Mouse (Mus musculus): ENCODE data around the gene Tspan32.
A peak's percentile ranks its signal among the peaks of the same experiment; 100 is the strongest.

Gene Tspan32

DNA sequence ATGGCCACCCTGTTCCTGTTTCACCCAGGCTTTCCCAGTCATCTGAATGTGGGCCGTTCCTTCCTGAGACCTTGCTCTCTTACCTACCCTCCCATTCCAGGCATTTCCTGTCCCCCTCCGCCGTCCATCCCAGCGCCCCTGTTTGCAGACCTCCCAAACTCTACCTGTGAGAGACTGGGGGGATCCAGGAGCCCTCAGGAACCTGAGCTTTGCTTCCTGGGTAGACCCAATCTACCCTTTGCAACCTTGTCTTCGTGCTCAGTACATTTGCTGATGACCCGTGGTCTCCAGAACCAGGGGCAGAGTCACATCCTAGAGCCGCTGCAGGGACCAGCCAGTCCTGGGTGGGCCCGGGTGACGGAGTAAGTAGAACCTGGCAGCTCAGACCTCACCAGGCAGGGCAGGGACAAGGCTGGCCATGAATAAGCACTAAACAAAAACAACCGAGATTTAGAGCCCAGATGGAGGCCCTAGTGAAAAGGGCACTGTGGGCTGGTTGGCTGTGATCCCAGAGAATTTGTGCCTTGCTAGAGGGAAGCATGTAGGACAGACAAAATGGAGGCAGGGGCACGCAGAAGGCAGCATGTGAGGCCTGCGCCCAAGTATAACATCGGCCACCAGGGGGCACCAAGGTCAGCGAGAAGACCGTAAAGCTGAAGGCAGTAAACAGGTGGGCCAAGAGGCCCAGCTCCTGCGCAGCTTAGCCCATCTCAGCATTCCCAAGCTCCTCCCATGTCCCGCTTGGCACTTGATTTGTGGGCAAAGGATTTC lies 2.9 kb downstream of the Tspan32 start:
- DNase-seq (ENCODE audit: low spot score in 2 of 2): peak; percentile 76 to 96

DNA sequence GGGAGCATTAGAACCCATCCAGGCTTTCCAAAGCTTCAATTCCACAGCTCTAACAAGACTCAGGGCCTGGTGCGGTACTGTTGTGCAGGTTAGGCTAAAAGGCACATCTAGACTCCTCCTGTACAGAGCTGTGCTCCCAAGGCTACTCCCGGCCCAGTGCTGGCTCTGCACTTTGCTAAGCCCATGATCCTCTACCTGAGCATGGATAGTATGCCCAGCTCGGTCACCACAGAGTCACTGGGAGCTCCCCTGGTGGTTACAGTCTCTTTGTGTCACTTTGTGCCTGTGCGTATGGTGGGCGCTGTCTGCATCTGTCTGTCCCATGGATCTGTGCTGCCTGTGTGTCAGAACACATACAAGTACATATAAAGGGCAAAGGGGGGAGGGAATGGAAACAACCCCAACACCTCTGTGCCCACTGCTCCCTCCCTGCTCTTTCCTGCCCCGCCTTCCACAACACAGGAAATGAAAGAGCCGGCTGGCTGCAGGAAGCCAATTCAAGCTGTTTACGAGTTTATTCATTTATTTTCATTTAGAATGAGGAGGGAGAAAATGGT lies 3.6 kb downstream of the Tspan32 start:
- peak in 1 of 2 experiments; percentile 17 for DNase-seq (ENCODE audit: low spot score in 2 of 2)

- no peak for DNase-seq (ENCODE audit: low spot score in 2 of 2)
These were observed 4.3 kb downstream of the Tspan32 start for GRCm38 (mm10) chr7:143008996-143009665.

GRCm38 (mm10) chr7:143009996-143010395 lies 5.2 kb downstream of the Tspan32 start:
- no peak for DNase-seq (ENCODE audit: low spot score in 2 of 2)

DNA sequence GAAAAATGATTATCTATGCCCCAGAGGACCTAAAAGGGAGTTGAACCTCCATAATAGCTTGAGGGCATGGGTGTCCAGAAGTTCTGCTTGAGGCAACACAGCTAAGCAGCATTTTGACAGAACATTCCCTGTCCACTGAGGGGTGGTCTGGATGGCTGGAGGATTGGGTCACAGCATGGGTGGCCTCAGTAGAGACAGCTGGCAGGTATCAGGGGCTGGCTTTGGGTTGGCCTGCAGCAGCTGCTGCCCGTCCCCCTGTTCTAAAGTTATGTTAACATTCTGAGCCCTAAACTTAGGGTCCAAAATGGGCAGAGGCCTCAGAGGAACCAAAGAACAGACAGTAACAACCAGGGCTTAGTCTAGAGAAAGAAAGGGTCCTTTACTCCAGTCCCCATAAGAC lies 6.4 kb downstream of the Tspan32 start:
- no peak for DNase-seq (ENCODE audit: low spot score in 2 of 2)

DNA sequence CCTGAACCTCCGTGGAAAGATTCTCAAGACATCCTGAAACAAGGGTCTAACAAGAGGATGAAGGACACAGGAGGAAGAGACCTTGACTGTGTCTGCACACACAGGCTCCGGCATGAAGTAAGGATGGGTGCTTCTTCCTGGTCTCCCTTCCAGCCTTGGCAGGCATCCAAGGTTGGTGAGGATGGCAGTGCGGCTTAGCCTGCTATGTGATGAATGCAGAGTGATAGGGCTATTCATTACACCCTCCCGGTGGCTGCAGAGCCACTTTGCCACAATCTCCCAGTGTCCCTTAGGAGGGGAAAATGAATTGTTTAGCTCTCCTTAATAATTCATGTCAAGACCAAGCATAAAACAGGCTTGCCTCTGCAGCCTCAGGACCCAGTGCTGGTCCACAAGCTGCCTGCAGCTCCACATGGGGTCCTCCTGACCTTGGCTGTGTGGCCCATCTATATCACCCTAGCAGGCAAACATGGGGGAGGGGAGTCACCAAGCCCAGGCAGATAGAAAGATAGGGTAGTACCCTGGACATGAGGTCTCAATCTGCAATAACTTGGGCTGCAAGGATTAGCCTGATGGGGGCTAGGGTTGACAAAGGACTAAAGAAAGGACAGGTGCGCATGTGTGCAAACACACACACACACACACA lies 7.5 kb downstream of the Tspan32 start:
- no peak for DNase-seq (ENCODE audit: low spot score in 2 of 2)

DNA sequence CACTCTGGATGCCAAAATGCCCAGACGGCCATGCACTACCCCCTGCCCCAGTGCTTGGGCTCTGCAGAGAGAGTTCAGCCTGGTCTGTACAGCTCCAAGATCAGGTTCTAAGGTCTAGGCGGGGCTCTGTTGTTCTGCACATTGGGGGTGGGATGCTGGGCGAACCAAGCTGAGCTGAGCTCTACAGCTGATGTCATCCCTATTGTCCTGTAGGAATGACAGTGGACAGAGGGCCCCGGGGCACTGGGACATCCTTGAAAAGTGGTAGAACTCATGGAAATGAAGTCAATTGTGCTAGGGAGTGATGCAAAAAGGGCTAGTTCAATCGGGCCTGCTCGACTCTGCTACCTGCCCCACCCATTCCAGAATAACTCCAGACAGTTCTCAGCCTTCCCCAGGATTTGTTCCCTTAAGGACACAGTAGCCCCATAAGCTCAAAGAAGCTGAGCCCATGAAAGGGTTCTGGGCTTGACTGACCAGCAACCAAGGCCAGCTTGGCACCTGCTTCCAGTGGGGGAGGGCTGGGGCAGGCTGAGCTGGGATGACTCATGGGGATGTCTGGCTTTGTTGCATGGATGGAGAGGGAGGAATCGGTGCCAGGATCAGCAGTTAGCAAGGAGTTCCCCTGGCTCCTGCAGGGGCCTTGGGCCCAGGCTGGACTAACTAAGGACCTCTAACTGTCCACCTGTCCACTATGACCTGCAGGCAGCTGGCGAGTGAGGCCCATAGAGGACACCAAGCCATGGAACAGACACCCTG lies 8.8 kb downstream of the Tspan32 start:
- DNase-seq (ENCODE audit: low spot score in 2 of 2): peak in 1 of 2 experiments; percentile 64

- DNase-seq (ENCODE audit: low spot score in 2 of 2): no peak
These were observed 10.2 kb downstream of the Tspan32 start for GRCm38 (mm10) chr7:143014862-143015659.

DNA sequence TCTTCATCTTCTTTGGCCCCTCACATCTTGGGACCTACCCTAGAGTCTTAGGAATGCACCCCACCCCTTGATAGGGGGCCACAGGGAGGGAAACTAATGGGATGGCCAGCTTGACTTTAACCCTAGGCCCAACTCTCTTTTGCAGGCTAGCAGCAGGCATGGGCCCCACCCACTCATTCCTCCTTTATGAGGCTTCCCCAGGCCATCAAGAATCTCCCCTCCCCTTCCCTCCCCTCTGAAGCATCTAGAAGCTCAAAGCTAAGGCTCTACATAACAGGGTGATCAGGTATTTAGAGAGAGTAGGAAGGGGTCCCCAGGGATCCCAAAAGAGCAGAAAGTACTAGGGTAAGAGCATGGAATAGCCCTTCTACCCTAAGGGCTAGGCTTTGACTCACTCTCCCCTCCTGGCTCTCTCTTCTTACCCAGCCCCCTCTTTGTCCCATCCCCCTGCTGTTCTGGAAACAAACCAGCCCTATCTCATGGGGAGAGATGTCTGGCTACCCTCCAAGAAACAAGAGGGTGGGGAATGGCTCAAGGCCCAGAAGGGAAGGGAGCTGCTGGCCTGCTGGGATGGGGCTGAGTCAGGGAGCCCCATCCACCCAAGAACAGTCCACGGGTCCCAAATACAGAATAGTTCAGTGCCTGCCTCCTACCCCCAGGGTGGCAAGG lies 11.0 kb downstream of the Tspan32 start:
- DNase-seq (ENCODE audit: low spot score in 2 of 2): peak in 1 of 2 experiments; percentile 70

DNA sequence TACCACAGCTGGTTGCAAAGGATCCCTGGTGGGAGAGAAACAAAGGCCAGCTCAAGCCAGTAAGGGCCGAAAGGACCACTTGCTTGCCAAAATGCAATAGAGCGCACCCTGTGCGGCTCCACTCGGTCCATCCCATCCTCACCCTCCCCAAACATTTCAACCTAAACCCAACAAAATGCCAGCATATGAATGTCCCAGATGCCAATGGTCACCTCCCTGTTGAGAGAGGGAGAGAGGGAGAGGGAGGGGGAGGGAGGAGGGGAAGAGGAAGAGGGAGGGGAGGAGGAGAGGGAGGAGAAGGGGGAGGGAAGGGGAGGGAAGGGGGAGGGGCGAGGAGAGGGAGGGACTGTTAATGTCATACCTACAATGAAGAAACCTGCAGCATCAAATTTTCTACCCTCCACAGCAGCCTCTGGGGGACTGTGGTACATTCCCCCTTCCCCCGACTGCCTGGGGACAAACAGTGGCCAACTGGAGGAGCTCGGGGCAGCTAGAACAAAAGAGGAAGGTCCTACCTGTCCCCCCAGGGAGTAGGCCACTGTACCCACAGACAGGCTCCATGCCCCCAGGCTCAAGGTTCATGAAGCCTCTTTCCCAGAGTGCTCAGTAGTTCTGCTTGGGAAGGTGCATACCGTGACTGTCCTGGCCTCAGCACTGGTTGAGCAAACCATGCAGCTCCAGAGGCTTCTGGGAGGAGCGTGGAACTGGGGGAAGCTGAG lies 11.7 kb downstream of the Tspan32 start:
- DNase-seq (ENCODE audit: low spot score in 2 of 2): no peak

DNA sequence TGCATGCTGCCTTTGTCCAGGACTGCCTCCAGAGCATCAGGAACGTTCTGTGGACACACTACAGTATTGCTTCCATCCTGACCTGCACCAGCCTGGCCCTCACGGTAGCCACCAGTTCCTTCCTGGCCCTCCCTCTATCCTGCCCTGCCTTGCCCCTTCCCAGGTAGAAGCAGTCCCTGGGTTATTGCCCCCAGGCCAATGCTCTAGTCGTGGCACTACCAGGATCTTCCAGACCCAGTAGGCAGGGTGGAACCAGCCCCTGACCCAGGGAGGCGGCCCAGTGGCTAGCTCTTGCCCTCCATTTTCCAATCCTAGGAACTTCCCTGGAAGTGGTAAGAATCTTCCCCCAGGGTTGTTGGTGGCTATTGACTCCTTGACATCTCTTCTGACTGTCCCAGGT lies 12.3 kb downstream of the Tspan32 start:
- DNase-seq (ENCODE audit: low spot score in 2 of 2): no peak

GRCm38 (mm10) chr7:143020040-143020439 lies 15.2 kb downstream of the Tspan32 start:
- DNase-seq (ENCODE audit: low spot score in 2 of 2): no peak

DNA sequence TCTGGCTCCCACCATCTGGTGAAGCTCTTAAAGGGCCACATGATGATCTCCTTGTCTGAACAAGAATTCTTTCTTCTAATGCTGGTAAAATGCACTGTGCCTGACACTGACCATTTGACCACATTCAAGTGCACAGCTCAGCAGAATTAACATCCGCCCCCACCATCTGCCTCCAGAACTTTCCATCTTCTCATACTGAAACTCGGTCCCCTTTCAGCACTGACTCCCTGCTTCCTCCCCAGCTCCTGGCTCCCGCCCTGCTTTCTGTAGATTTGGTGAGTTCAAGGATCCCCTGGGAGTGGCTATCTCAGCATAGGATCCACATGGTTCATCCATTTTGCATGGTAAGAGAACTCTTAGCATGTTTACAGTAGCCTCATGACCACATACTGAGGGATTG lies 15.9 kb downstream of the Tspan32 start:
- DNase-seq (ENCODE audit: low spot score in 2 of 2): no peak

DNA sequence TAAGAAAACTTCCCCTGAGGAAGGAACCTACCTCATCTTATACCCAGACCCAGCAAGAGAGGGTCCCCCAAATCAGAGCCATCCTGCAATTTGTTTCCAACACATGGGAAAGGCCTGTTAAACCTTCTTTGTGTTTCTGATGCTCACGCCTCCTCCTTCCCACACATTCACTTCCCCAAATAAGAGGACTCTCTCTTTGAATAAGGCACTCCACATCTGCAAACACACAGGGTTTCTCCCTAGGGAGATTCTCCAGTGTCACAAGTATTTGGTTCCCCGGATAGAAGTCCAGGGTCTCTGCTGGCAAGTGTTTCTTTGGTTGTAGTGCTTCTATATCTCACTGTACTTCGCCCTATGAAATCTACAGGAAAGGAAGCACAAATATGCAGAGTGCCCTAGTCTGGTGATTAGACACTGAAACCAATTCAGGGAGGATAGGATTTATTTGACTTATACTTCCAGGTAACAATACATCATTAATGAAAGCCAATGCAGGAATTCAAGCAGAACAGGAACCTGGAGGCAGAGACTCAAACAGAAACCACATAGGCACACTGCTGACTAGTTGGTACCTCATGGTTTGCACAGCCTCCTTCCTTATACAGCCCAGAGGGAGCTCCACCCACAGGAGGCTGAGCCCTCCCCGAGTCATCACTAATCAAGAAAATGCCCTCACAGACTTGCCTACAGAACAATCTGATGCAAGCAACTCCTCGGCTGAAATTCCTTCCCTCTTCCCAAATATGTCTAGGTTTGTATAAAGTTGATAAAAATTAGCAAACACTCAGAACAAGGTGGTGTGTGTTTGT lies 16.7 kb downstream of the Tspan32 start:
- DNase-seq (ENCODE audit: low spot score in 2 of 2): no peak

- no peak for DNase-seq (ENCODE audit: low spot score in 2 of 2)
These were observed 18.7 kb downstream of the Tspan32 start for GRCm38 (mm10) chr7:143023499-143023898.

DNA sequence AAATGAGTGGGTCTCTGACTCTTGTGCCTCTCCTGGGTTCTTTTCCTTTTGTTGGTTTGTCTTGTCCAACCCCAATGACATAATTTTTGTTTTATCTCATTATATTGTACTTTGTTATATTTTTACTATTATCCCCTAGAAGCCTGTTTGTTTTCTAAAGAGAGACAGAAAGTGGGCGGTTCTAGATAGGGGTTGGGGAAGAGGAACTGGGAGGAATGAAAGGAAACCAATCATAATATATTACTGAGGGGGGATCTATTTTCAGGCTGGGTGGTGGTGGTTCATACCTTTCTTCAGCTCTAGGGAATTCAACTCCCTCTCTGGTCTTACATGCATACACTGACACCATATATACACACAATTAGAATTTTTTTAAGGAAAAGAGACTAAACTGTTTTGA lies 19.4 kb downstream of the Tspan32 start:
- DNase-seq (ENCODE audit: low spot score in 2 of 2): no peak

- DNase-seq (ENCODE audit: low spot score in 2 of 2): no peak
These were observed 20.6 kb downstream of the Tspan32 start for GRCm38 (mm10) chr7:143025496-143025895.

GRCm38 (mm10) chr7:143027196-143027595 lies 22.4 kb downstream of the Tspan32 start:
- no peak for DNase-seq (ENCODE audit: low spot score in 2 of 2)

- no peak for DNase-seq (ENCODE audit: low spot score in 2 of 2)
These were observed 27.0 kb downstream of the Tspan32 start for GRCm38 (mm10) chr7:143031816-143032215.

All from left cerebral cortex, adult 9 months (tissue).